Mouse (Mus musculus) liver, embryonic 15.5 days (tissue): Measurements from ENCODE around the gene Gm45234. TPM values are rescaled to one million over a fixed set of nuclear protein-coding genes. Genes with fewer than 3 reads are reported as not detected.

ENCODE experiments used
- ATAC-seq: fragments of 200-750 bp; cut with Nextera tagmentation; 2 replicates; pipeline ENCODE4 v1.8.0; 2017; ENCODE audit warnings: moderate number of reproducible peaks, mild to moderate bottlenecking, moderate library complexity; ENCODE audit not compliant: insufficient read depth
- H3K27ac ChIP-seq: fragments of 300-500 bp; sonication (generic); replicated peaks from 2 replicates; pipeline ENCODE4 v1.5.1; 2015; ENCODE audit warnings: mild to moderate bottlenecking, inconsistent platforms
- H3K27me3 ChIP-seq: fragments of 300-500 bp; sonication (generic); 2 replicates; pipeline ENCODE4 v1.6.1; 2015; ENCODE audit warnings: mild to moderate bottlenecking, inconsistent platforms
- H3K36me3 ChIP-seq: fragments of 300-500 bp; sonication (generic); replicated peaks from 2 replicates; pipeline ENCODE4 v1.6.1; 2015; ENCODE audit warnings: moderate library complexity, mild to moderate bottlenecking, inconsistent platforms
- H3K4me1 ChIP-seq: fragments of 300-500 bp; sonication (generic); replicated peaks from 2 replicates; pipeline ENCODE4 v1.6.1; 2015; ENCODE audit warnings: inconsistent platforms
- H3K4me2 ChIP-seq: fragments of 300-500 bp; sonication (generic); 2 replicates; pipeline ENCODE4 v1.6.1; 2015; ENCODE audit warnings: moderate library complexity, mild to moderate bottlenecking, inconsistent platforms
- H3K4me3 ChIP-seq: fragments of 300-500 bp; sonication (generic); replicated peaks from 2 replicates; pipeline ENCODE4 v1.5.1; 2015; ENCODE audit warnings: mild to moderate bottlenecking, inconsistent platforms
- H3K9ac ChIP-seq: fragments of 300-500 bp; sonication (generic); 2 replicates; pipeline ENCODE4 v1.6.1; 2015; ENCODE audit warnings: moderate library complexity, mild to moderate bottlenecking, inconsistent platforms
- H3K9me3 ChIP-seq: fragments of 300-500 bp; sonication (generic); replicated peaks from 2 replicates; pipeline ENCODE4 v1.6.1; 2016; ENCODE audit warnings: inconsistent platforms
- WGBS: fragments of 180-500 bp; shearing (Covaris S2); methylation state at CpG from one replicate; pipeline ENCODE4 v1.1.7; 2015; ENCODE audit warnings: mixed read lengths; ENCODE audit not compliant: insufficient replicate concordance; 5-methylcytosine and 5-hydroxymethylcytosine counted together
- polyA plus RNA-seq: library from polyadenylated mRNA; unstranded; fragments of >200 nt; fragmentation: Nextera tagmentation; extraction: Ambion mirVana; gene quantifications from 2 replicates; pipeline ENCODE4 v1.2.1, GENCODE M21; 2015

Gene Gm45234
- polyA plus RNA-seq, 1 experiment from 2014 or later = not detected

DNA sequence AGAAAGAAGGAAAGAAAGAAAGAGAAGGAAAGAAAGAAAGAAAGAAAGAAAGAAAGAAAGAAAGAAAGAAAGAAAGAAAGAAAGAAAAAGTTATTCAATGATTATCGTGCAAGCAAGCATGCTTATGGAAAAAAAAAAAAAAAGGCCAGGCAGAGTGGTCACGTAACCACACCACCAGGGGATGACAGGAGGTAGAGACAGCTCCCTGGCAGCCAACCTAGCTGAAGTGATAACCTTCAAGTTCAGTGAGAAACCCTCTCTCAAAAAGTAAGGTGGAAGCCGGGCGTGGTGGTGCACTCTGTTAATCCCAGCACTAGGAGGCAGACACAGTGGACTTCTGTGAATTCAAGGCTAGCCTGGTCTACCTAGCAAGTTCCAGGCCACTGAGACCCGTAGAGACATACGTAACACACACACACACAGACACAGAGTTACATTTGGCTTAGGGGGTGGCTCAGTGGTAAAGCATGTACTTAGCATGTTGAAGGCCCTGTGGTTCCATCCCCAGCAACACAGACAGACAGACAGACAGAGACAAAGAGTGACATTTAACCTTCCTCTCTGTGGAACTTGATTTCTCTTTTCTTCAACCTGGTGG, 32.8 kb downstream of the Gm45234 start:
- Histone ChIP-seq H3K36me3 (0 out of 2 replicates have a peak, but pooled peaks cover 9% of the 10 kb centered on the region), H3K4me1 (peaks cover 66% of the 10 kb centered on the region), H3K4me3 (no peak overlapping the region), H3K9me3 (no peaks in the 10 kb centered on the region), H3K27me3 (no peaks in the 10 kb centered on the region), H3K9ac (no peak overlapping the region), H3K27ac (0 out of 2 replicates have a peak overlapping the region, but pooled peaks have one; percentile 19), H3K4me2 (no peak overlapping the region)
- WGBS = 62% methylated on average over 6 of the region's 6 CpGs
- ATAC-seq = no peak

DNA sequence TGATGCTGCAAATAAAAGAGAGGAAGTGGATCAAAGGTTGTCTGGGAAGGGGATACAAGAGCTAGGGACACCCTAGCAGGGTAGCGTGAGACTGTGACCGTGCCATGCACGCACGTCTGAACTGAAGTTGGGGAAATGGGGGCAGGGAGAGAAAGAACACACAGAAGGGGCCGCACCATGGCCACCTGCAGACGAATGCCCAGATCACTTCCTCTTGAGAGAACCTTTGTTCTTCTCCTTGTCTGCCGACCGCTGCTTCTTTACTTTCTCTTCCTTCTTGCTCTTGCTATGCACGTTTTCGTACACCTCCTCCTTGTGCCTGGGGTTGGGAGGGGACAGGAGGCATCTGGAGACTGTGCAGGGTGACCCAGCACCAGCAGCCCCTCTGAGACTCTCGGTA, 34.9 kb downstream of the Gm45234 start:
- no peak for ATAC-seq
- 64% methylated on average over 11 of the region's 11 CpGs for WGBS
- Histone ChIP-seq H3K9ac (no peak overlapping the region), H3K36me3 (peaks cover 29% of the 10 kb centered on the region), H3K4me3 (no peak overlapping the region), H3K27me3 (no peaks in the 10 kb centered on the region), H3K4me2 (no peak overlapping the region), H3K4me1 (peaks cover 79% of the 10 kb centered on the region), H3K27ac (peak overlapping the region; percentile 76), H3K9me3 (no peaks in the 10 kb centered on the region)

GRCm38 (mm10) chr6:124719354-124719978, 36.4 kb downstream of the Gm45234 start:
- Histone ChIP-seq H3K36me3 (peaks cover 37% of the 10 kb centered on the region), H3K9me3 (no peaks in the 10 kb centered on the region), H3K9ac (peak overlapping the region; percentile 49), H3K27ac (peak overlapping the region; percentile 76), H3K4me1 (peaks cover 73% of the 10 kb centered on the region), H3K4me2 (peak overlapping the region; percentile 42), H3K27me3 (no peaks in the 10 kb centered on the region), H3K4me3 (no peak overlapping the region)
- ATAC-seq = peak; percentile 86
- 29% methylated on average over 7 of the region's 7 CpGs for WGBS

DNA sequence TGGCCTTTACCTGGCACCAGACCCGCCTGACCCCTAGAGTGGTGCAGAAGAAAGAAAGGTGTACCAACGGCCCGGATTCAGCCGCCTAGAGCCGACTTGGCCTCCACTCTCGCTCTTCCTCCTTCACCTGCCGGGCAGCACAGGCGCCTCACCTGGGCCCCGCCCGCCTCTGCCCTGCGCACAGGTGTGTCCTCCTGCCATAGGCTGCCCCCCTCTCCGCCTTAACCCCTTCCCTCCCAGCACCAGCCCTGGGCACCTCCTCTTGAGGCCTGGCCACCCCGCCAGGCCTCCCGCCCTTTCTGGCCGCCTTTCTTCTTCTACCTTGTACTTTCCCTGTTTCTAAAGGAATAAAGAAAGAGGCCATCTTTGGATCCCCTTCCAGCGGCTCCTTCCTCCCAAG, 37.1 kb downstream of the Gm45234 start:
- WGBS = 74% methylated on average over 16 of the region's 16 CpGs
- H3K9ac ChIP-seq = no peak overlapping the region

DNA sequence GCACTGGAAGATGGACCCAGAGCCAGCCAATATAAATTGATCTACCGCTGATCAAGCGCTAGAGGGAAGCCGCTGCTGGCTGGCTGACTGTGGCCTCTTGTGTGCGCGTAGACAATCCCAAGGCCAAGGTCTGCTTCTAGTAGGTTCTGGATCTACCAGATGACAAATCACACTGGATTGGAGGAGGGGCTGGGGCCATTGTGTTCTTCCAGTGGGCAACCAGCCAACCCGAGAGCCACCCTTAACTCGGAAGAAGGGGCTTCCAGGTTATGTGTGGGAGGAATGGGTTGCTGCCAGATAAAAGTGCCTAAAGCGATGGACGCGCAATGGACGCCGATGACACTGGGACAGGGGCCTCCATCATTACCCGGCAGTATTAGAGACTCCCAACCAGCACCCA, 37.9 kb downstream of the Gm45234 start:
- no peak for ATAC-seq
- peaks cover 74% of the 10 kb centered on the region for H3K4me1 ChIP-seq
- no peak overlapping the region for H3K27ac ChIP-seq

More for the DNA sequence above, 37.1 kb downstream of the Gm45234 start:
- H3K4me3 ChIP-seq = no peak overlapping the region
- peak overlapping the region; percentile 76 for H3K27ac ChIP-seq
- H3K4me2 ChIP-seq = peak overlapping the region; percentile 42
- ATAC-seq = no peak
- H3K9me3 ChIP-seq = no peaks in the 10 kb centered on the region
- H3K36me3 ChIP-seq = peaks cover 42% of the 10 kb centered on the region
- no peaks in the 10 kb centered on the region for H3K27me3 ChIP-seq
- H3K4me1 ChIP-seq = peaks cover 74% of the 10 kb centered on the region

GRCm38 (mm10) chr6:124716864-124717490, 38.8 kb downstream of the Gm45234 start:
- Histone ChIP-seq H3K27ac (no peak overlapping the region), H3K9me3 (no peaks in the 10 kb centered on the region), H3K4me1 (peaks cover 78% of the 10 kb centered on the region), H3K9ac (no peak overlapping the region), H3K36me3 (peaks cover 44% of the 10 kb centered on the region), H3K4me3 (no peak overlapping the region), H3K4me2 (no peak overlapping the region), H3K27me3 (no peaks in the 10 kb centered on the region)
- WGBS = 63% methylated on average over 20 of the region's 20 CpGs
- no peak for ATAC-seq

More for the DNA sequence above, 37.9 kb downstream of the Gm45234 start:
- Histone ChIP-seq H3K9me3 (no peaks in the 10 kb centered on the region), H3K9ac (no peak overlapping the region), H3K36me3 (peaks cover 44% of the 10 kb centered on the region), H3K4me3 (no peak overlapping the region), H3K4me2 (no peak overlapping the region), H3K27me3 (no peaks in the 10 kb centered on the region)
- 81% methylated on average over 13 of the region's 13 CpGs for whole genome bisulfite sequencing

- no peak for ATAC-seq
- no peaks in the 10 kb centered on the region for H3K27me3 ChIP-seq
- H3K9me3 ChIP-seq = no peaks in the 10 kb centered on the region
- peaks cover 74% of the 10 kb centered on the region for H3K4me1 ChIP-seq
- WGBS = 7% methylated on average over 11 of the region's 11 CpGs
- peak overlapping the region; percentile 78 for H3K27ac ChIP-seq
- H3K4me3 ChIP-seq = peak overlapping the region; percentile 78
- peaks cover 67% of the 10 kb centered on the region for H3K36me3 ChIP-seq
- peak overlapping the region; percentile 94 for H3K4me2 ChIP-seq
- H3K9ac ChIP-seq = peak overlapping the region; percentile 75
Measured at GRCm38 (mm10) chr6:124712918-124713317, 42.9 kb downstream of the Gm45234 start.

- ATAC-seq = peak; percentile 98
- peak within 1 kb of the TSS; percentile 78 for H3K4me3 ChIP-seq
- H3K36me3 ChIP-seq = peaks cover 67% of the 10 kb centered on the region
- no peaks in the 10 kb centered on the region for H3K9me3 ChIP-seq
- peak within 1 kb of the TSS; percentile 75 for H3K9ac ChIP-seq
- H3K27ac ChIP-seq = peak within 1 kb of the TSS; percentile 88
- no peaks in the 10 kb centered on the region for H3K27me3 ChIP-seq
- peaks cover 69% of the 10 kb centered on the region for H3K4me1 ChIP-seq
- H3K4me2 ChIP-seq = peak within 1 kb of the TSS; percentile 94
- under 1% methylated on average over 76 of the region's 76 CpGs for WGBS
Measured at GRCm38 (mm10) chr6:124711824-124712782, 43.7 kb downstream of the Gm45234 start, which contains the start of the genes Emg1 and Phb2. TSS of gene Emg1 (minus strand) at chr6:124712178. TSS of gene Phb2 (plus strand) at chr6:124712336.

- WGBS = 84% methylated on average over 10 of the region's 10 CpGs
- H3K4me2 ChIP-seq = no peak overlapping the region
- no peak overlapping the region for H3K9ac ChIP-seq
- no peak for ATAC-seq
- H3K4me3 ChIP-seq = no peak overlapping the region
- H3K27me3 ChIP-seq = no peaks in the 10 kb centered on the region
- peaks cover 54% of the 10 kb centered on the region for H3K4me1 ChIP-seq
- peaks cover 68% of the 10 kb centered on the region for H3K36me3 ChIP-seq
- H3K27ac ChIP-seq = no peak overlapping the region
- H3K9me3 ChIP-seq = no peaks in the 10 kb centered on the region
Measured at GRCm38 (mm10) chr6:124708289-124708889, 47.4 kb downstream of the Gm45234 start.

GRCm38 (mm10) chr6:124706061-124706627, 49.7 kb downstream of the Gm45234 start:
- Histone ChIP-seq H3K36me3 (peaks cover 91% of the 10 kb centered on the region), H3K4me1 (peaks cover 37% of the 10 kb centered on the region), H3K4me3 (no peak overlapping the region), H3K9me3 (no peaks in the 10 kb centered on the region), H3K9ac (no peak overlapping the region), H3K4me2 (no peak overlapping the region), H3K27ac (no peak overlapping the region), H3K27me3 (no peaks in the 10 kb centered on the region)
- no peak for ATAC-seq
- 74% methylated on average over 5 of the region's 5 CpGs for WGBS
